Mouse (Mus musculus): Measurements from ENCODE around the gene Fubp3. TPM values are rescaled to one million over a fixed set of nuclear protein-coding genes. Genes with fewer than 3 reads are reported as not detected.

Fubp3 gene
- polyA plus RNA-seq, 1 experiment, result 23.3 TPM

GRCm38 (mm10) chr2:31663804-31664180 lies 91.3 kb downstream of the Fubp3 start:
- TF ChIP-seq POLR2A (IDR thresholded peaks at IDR 0.05; ENCODE audit: low read depth, low read length) (no peak), CTCF (IDR thresholded peaks at IDR 0.05; ENCODE audit: extremely low read depth, insufficient read length, insufficient replicate concordance, low read depth, low read length) (no peak)
- Histone ChIP-seq H3K4me1 (ENCODE audit: control insufficient read depth, insufficient read depth, insufficient read length, low read length) (peaks cover 4% of the 10 kb centered on the region; the same call in 1 of the 2 replicates), H3K27me3 (ENCODE audit: control insufficient read depth, insufficient read depth, low read length) (no peaks in the 10 kb centered on the region), H3K4me3 (ENCODE audit: low read depth, low read length) (no peak overlapping the region), H3K36me3 (ENCODE audit: control insufficient read depth, insufficient read depth, low read length) (no peaks in the 10 kb centered on the region), H3K27ac (ENCODE audit: insufficient read depth, low read depth, low read length) (no peak overlapping the region)
- WGBS, result 34% methylated on average over 1 of the region's 1 CpGs

Other genes starting within 250 kb of the Fubp3 start
- gene Ass1, start 102.4 kb upstream of the Fubp3 start, polyA plus RNA-seq (2012; rRNA removed), result 4.3 and 5.2 TPM in 2 replicates
- gene Prdm12, start 67.4 kb downstream of the Fubp3 start, polyA plus RNA-seq (2012; rRNA removed), result 0.04 TPM in 1 of 2 replicates, not detected in the other
- gene Exosc2, start 98.1 kb downstream of the Fubp3 start, polyA plus RNA-seq (2012; rRNA removed), result 2.5 and 4.0 TPM in 2 replicates
- gene Abl1, start 115.7 kb downstream of the Fubp3 start, polyA plus RNA-seq (2012; rRNA removed), result 28.0 and 55.5 TPM in 2 replicates
- gene Qrfp, start 237.9 kb downstream of the Fubp3 start, polyA plus RNA-seq (2012; rRNA removed), result 0.06 and 0.11 TPM in 2 replicates

All from small intestine, adult 2 months (tissue).